Mouse (Mus musculus) intestine, embryonic 14.5 days (tissue): ENCODE results near the gene Eps8l3. TPM values are rescaled to one million over a fixed set of nuclear protein-coding genes. Genes with fewer than 3 reads are reported as not detected.

Experiments
- ATAC-seq: fragments of 200-750 bp; cut with Nextera tagmentation; replicated peaks from 2 replicates; pipeline ENCODE4 v1.8.0; 2017; ENCODE audit warnings: low read depth, moderate number of reproducible peaks, moderate TSS enrichment, moderate library complexity; ENCODE audit not compliant: low FRiP score, low TSS enrichment
- DNase-seq: peaks from one replicate; pipeline ENCODE4 v3.0.0-alpha.2; 2018; ENCODE audit warnings: low spot score
- H3K27ac ChIP-seq: fragments of 300-500 bp; sonication (generic); 2 replicates; pipeline ENCODE4 v1.5.1; 2014; ENCODE audit warnings: low read depth, mild to moderate bottlenecking, control low read depth
- H3K27me3 ChIP-seq: fragments of 300-500 bp; sonication (generic); replicated peaks from 2 replicates; pipeline ENCODE4 v1.6.1; 2014; ENCODE audit warnings: low read length, control low read depth; ENCODE audit not compliant: control insufficient read depth, insufficient read depth
- H3K36me3 ChIP-seq: fragments of 300-500 bp; sonication (generic); 2 replicates; pipeline ENCODE4 v1.6.1; 2014; ENCODE audit warnings: low read length, control low read depth; ENCODE audit not compliant: control insufficient read depth, insufficient read depth
- H3K4me1 ChIP-seq: fragments of 300-500 bp; sonication (generic); replicated peaks from 2 replicates; pipeline ENCODE4 v1.6.1; 2014; ENCODE audit warnings: low read length, control low read depth, mixed read lengths; ENCODE audit not compliant: control insufficient read depth, insufficient read depth
- H3K4me2 ChIP-seq: fragments of 300-500 bp; sonication (generic); 2 replicates; pipeline ENCODE4 v1.6.1; 2014; ENCODE audit warnings: low read length
- H3K4me3 ChIP-seq: fragments of 300-500 bp; sonication (generic); 2 replicates; pipeline ENCODE4 v1.5.1; 2014; ENCODE audit warnings: low read depth, low read length, control low read depth, mixed read lengths
- H3K9ac ChIP-seq: fragments of 300-500 bp; sonication (generic); 2 replicates; pipeline ENCODE4 v1.6.1; 2014; ENCODE audit warnings: mild to moderate bottlenecking, low read length
- H3K9me3 ChIP-seq: fragments of 300-500 bp; sonication (generic); 2 replicates; pipeline ENCODE4 v1.6.1; 2016; ENCODE audit warnings: low read length, control low read depth; ENCODE audit not compliant: control insufficient read depth
- WGBS: fragments of 180-500 bp; shearing (Covaris S2); extraction: QIAGEN DNeasy Blood & Tissue Kit; methylation state at CpG from one replicate; pipeline ENCODE4 v1.1.7; 2014; 5-methylcytosine and 5-hydroxymethylcytosine counted together
- polyA plus RNA-seq: library from polyadenylated mRNA; unstranded; fragments of >200 nt; fragmentation: Nextera tagmentation; extraction: Ambion mirVana; gene quantifications from 2 replicates; pipeline ENCODE4 v1.2.1, GENCODE M21; 2014

The Eps8l3 gene
- 66.9 and 82.6 TPM in 2 replicates for polyA plus RNA-seq

- no peaks in the 10 kb centered on the region for H3K36me3 ChIP-seq
- DNase-seq (no peak), ATAC-seq (peak; percentile 30; the same call in 1 of the 2 replicates)
- WGBS = 67% methylated on average over 5 of the region's 5 CpGs
- H3K27ac ChIP-seq = peak within 1 kb of the TSS; percentile 57
- H3K9me3 ChIP-seq = no peaks in the 10 kb centered on the region
- H3K4me1 ChIP-seq = peaks cover 8% of the 10 kb centered on the region; the same call in 1 of the 2 replicates
- peak within 1 kb of the TSS; percentile 34 for H3K4me2 ChIP-seq
- H3K4me3 ChIP-seq = peak within 1 kb of the TSS; percentile 8; the same call in 1 of the 2 replicates
- H3K27me3 ChIP-seq = no peaks in the 10 kb centered on the region
- H3K9ac ChIP-seq = no peak within 1 kb of the TSS
Observed at GRCm38 (mm10) chr3:107877005-107877404, at the start of gene Eps8l3. Eps8l3 (plus strand) TSS chr3:107877229.

- no peaks in the 10 kb centered on the region for H3K4me1 ChIP-seq
- H3K4me3 ChIP-seq = no peak overlapping the region
- no peak overlapping the region for H3K9ac ChIP-seq
- WGBS = 84% methylated on average over 10 of the region's 10 CpGs
- DNase-seq (no peak), ATAC-seq (no peak)
- no peaks in the 10 kb centered on the region for H3K9me3 ChIP-seq
- H3K36me3 ChIP-seq = no peaks in the 10 kb centered on the region
- H3K4me2 ChIP-seq = no peak overlapping the region
- no peak overlapping the region for H3K27ac ChIP-seq
- no peaks in the 10 kb centered on the region for H3K27me3 ChIP-seq
Observed at GRCm38 (mm10) chr3:107827873-107828405, 49.1 kb upstream of the Eps8l3 start.

GRCm38 (mm10) chr3:107828518-107828917 is 48.5 kb upstream of the Eps8l3 start:
- Histone ChIP-seq H3K27me3 (no peaks in the 10 kb centered on the region), H3K4me2 (no peak overlapping the region), H3K27ac (no peak overlapping the region), H3K4me3 (no peak overlapping the region), H3K9ac (no peak overlapping the region), H3K4me1 (no peaks in the 10 kb centered on the region), H3K36me3 (no peaks in the 10 kb centered on the region), H3K9me3 (no peaks in the 10 kb centered on the region)
- no peak for DNase-seq
- ATAC-seq = no peak
- 43% methylated on average over 5 of the region's 5 CpGs for WGBS

GRCm38 (mm10) chr3:107828997-107829396 is 48.0 kb upstream of the Eps8l3 start:
- Histone ChIP-seq H3K9ac (no peak overlapping the region), H3K27ac (no peak overlapping the region), H3K9me3 (no peaks in the 10 kb centered on the region), H3K4me2 (no peak overlapping the region), H3K36me3 (no peaks in the 10 kb centered on the region), H3K4me3 (no peak overlapping the region), H3K27me3 (no peaks in the 10 kb centered on the region), H3K4me1 (no peaks in the 10 kb centered on the region)
- ATAC-seq = no peak
- no peak for DNase-seq
- WGBS = 93% methylated on average over 4 of the region's 4 CpGs

- Histone ChIP-seq H3K4me1 (no peaks in the 10 kb centered on the region), H3K9ac (no peak overlapping the region), H3K4me3 (no peak overlapping the region), H3K4me2 (no peak overlapping the region), H3K27me3 (no peaks in the 10 kb centered on the region), H3K27ac (no peak overlapping the region), H3K9me3 (no peaks in the 10 kb centered on the region), H3K36me3 (no peaks in the 10 kb centered on the region)
- DNase-seq = no peak
- 70% methylated on average over 14 of the region's 14 CpGs for WGBS
- ATAC-seq = no peak
Observed at GRCm38 (mm10) chr3:107829625-107830024, 47.4 kb upstream of the Eps8l3 start.

- H3K4me3 ChIP-seq = no peak overlapping the region
- WGBS = 70% methylated on average over 10 of the region's 10 CpGs
- no peaks in the 10 kb centered on the region for H3K4me1 ChIP-seq
- no peaks in the 10 kb centered on the region for H3K36me3 ChIP-seq
- H3K9me3 ChIP-seq = no peaks in the 10 kb centered on the region
- ATAC-seq (no peak), DNase-seq (no peak)
- H3K27me3 ChIP-seq = no peaks in the 10 kb centered on the region
- H3K27ac ChIP-seq = no peak overlapping the region
- H3K9ac ChIP-seq = no peak overlapping the region
- no peak overlapping the region for H3K4me2 ChIP-seq
Observed at GRCm38 (mm10) chr3:107831875-107832554, 45.0 kb upstream of the Eps8l3 start.

- Histone ChIP-seq H3K9me3 (no peaks in the 10 kb centered on the region), H3K27ac (no peak overlapping the region), H3K9ac (no peak overlapping the region), H3K36me3 (no peaks in the 10 kb centered on the region), H3K4me1 (no peaks in the 10 kb centered on the region), H3K4me2 (no peak overlapping the region), H3K4me3 (no peak overlapping the region), H3K27me3 (no peaks in the 10 kb centered on the region)
- WGBS = 57% methylated on average over 6 of the region's 6 CpGs
- no peak for DNase-seq
- ATAC-seq = no peak
Observed at GRCm38 (mm10) chr3:107832645-107833044, 44.4 kb upstream of the Eps8l3 start.

GRCm38 (mm10) chr3:107833370-107833769 is 43.7 kb upstream of the Eps8l3 start:
- no peak overlapping the region for H3K4me3 ChIP-seq
- H3K27ac ChIP-seq = no peak overlapping the region
- no peak overlapping the region for H3K4me2 ChIP-seq
- H3K9ac ChIP-seq = no peak overlapping the region
- WGBS = 81% methylated on average over 1 of the region's 1 CpGs
- no peaks in the 10 kb centered on the region for H3K4me1 ChIP-seq
- DNase-seq = no peak
- H3K36me3 ChIP-seq = no peaks in the 10 kb centered on the region
- no peak for ATAC-seq
- no peaks in the 10 kb centered on the region for H3K9me3 ChIP-seq
- H3K27me3 ChIP-seq = no peaks in the 10 kb centered on the region

- WGBS = 65% methylated on average over 4 of the region's 4 CpGs
- no peaks in the 10 kb centered on the region for H3K36me3 ChIP-seq
- no peak overlapping the region for H3K27ac ChIP-seq
- no peak overlapping the region for H3K9ac ChIP-seq
- no peak overlapping the region for H3K4me2 ChIP-seq
- DNase-seq = no peak
- H3K27me3 ChIP-seq = no peaks in the 10 kb centered on the region
- H3K4me3 ChIP-seq = no peak overlapping the region
- no peaks in the 10 kb centered on the region for H3K4me1 ChIP-seq
- no peaks in the 10 kb centered on the region for H3K9me3 ChIP-seq
- ATAC-seq = no peak
Observed at GRCm38 (mm10) chr3:107833872-107834341, 43.1 kb upstream of the Eps8l3 start.
